Mouse (Mus musculus) E14TG2a.4 (cell line): ENCODE results near the gene Arhgef3.

Experiments used
- CTCF ChIP-seq: conservative IDR thresholded peaks from 2 replicates; pipeline ENCODE4 v1.5.1; 2014; ENCODE audit warnings: low read length
- NANOG ChIP-seq: IDR thresholded peaks from 2 replicates; pipeline ENCODE4 v1.6.1; 2014; ENCODE audit warnings: borderline replicate concordance, low read length, mixed read lengths

GRCm38 (mm10) chr14:27352470-27352869 is 237.8 kb downstream of the Arhgef3 start:
- no peak for TF ChIP-seq CTCF
- TF ChIP-seq NANOG, result no peak
